Mouse (Mus musculus): ENCODE data around the gene Pibf1.

Gene Pibf1

GRCm38 (mm10) chr14:99141786-99142633 lies 42.8 kb downstream of the Pibf1 start:
- CTCF ChIA-PET, result interaction anchor here (0.5 to 1.3 kb wide), 3 partner anchors 9 to 766 kb away, joined by 3 to 5 read pairs (median 4); no protein-coding TSS in a partner anchor

GRCm38 (mm10) chr14:99146841-99147240 lies 47.6 kb downstream of the Pibf1 start:
- CTCF ChIA-PET, result no interaction called here

- CTCF ChIA-PET, result no interaction called here
Measured at GRCm38 (mm10) chr14:99152683-99153082, 53.5 kb downstream of the Pibf1 start.

- CTCF ChIA-PET, result no interaction called here
Measured at GRCm38 (mm10) chr14:99159940-99160339, 60.7 kb downstream of the Pibf1 start.

- CTCF ChIA-PET, result interaction anchor here (0.5 kb wide), 1 partner anchor 13 kb away, joined by 3 read pairs; no protein-coding TSS in a partner anchor
Measured at GRCm38 (mm10) chr14:99163051-99163450, 63.8 kb downstream of the Pibf1 start.

GRCm38 (mm10) chr14:99174138-99174745 lies 75.0 kb downstream of the Pibf1 start:
- CTCF ChIA-PET, result no interaction called here

GRCm38 (mm10) chr14:99176559-99176958 lies 77.3 kb downstream of the Pibf1 start:
- CTCF ChIA-PET, result no interaction called here

- CTCF ChIA-PET, result no interaction called here
Measured at GRCm38 (mm10) chr14:99190153-99190790, 91.0 kb downstream of the Pibf1 start.

- CTCF ChIA-PET, result no interaction called here
Measured at GRCm38 (mm10) chr14:99205865-99206264, 106.6 kb downstream of the Pibf1 start.

GRCm38 (mm10) chr14:99206591-99206990 lies 107.4 kb downstream of the Pibf1 start:
- CTCF ChIA-PET, result no interaction called here

GRCm38 (mm10) chr14:99210431-99210830 lies 111.2 kb downstream of the Pibf1 start:
- CTCF ChIA-PET, result interaction anchor here (0.5 kb wide), 1 partner anchor 29 kb away, joined by 3 read pairs; no protein-coding TSS in a partner anchor

- CTCF ChIA-PET, result no interaction called here
Measured at GRCm38 (mm10) chr14:99218396-99219012, 119.3 kb downstream of the Pibf1 start.

GRCm38 (mm10) chr14:99219757-99220171 lies 120.5 kb downstream of the Pibf1 start:
- CTCF ChIA-PET, result no interaction called here

- CTCF ChIA-PET, result no interaction called here
Measured at GRCm38 (mm10) chr14:99225929-99226328, 126.7 kb downstream of the Pibf1 start.

GRCm38 (mm10) chr14:99229071-99229780 lies 130.0 kb downstream of the Pibf1 start:
- CTCF ChIA-PET, result no interaction called here

GRCm38 (mm10) chr14:99233056-99233455 lies 133.8 kb downstream of the Pibf1 start:
- CTCF ChIA-PET, result no interaction called here

GRCm38 (mm10) chr14:99237115-99237514 lies 137.9 kb downstream of the Pibf1 start:
- CTCF ChIA-PET, result no interaction called here

- CTCF ChIA-PET, result no interaction called here
Measured at GRCm38 (mm10) chr14:99240563-99240962, 141.3 kb downstream of the Pibf1 start.

GRCm38 (mm10) chr14:99244508-99244907 lies 145.3 kb downstream of the Pibf1 start:
- CTCF ChIA-PET, result no interaction called here

GRCm38 (mm10) chr14:99262026-99262425 lies 162.8 kb downstream of the Pibf1 start:
- CTCF ChIA-PET, result no interaction called here

GRCm38 (mm10) chr14:99263816-99264215 lies 164.6 kb downstream of the Pibf1 start:
- CTCF ChIA-PET, result no interaction called here

- CTCF ChIA-PET, result no interaction called here
Measured at GRCm38 (mm10) chr14:99265791-99266190, 166.6 kb downstream of the Pibf1 start.

Data from spleen, embryonic (tissue).